8 mouse cellular contexts compared by ENCODE assay signal in the genomic region with DNA sequence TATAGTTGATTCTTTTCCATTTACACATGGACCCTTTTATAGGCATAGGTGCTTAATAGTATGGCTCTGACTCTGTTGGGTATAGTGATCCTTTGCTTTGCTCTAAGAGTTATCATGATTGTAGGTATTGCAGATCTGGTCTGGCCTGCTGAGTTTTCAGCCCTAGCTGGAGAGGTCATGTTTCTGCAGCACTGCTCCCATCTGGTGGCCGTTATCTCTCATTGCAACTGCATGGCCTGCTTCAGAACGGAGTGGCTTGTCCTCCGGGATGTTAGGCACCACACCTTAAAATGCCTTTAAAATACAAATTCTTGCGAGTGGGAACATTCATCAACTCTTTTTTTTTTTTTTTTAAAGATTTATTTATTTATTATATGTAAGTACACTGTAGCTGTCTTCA.
A peak's percentile ranks its signal among the peaks of the same experiment; 100 is the strongest.
DNase-seq lines count a peak whose midpoint lies in the region; ATAC-seq and TF ChIP-seq lines count a peak whose summit lies in the region.

No protein-coding gene starts in this region.

- H3K27me3 ChIP-seq in CH12.LX (replicated peaks): no peaks in the 10 kb centered on the region
- no peaks in the 10 kb centered on the region for H3K27me3 ChIP-seq in liver, embryonic 13.5 days

- no peak overlapping the region for H3K4me3 ChIP-seq in CH12.LX (replicated peaks in 1 of 3; ENCODE audit: low read depth in 2 of 3, low read length in 2 of 3, poor library complexity in 1 of 3)
- no peak overlapping the region for H3K4me3 ChIP-seq in liver, embryonic 13.5 days (replicated peaks)

- H3K9me3 ChIP-seq in CH12.LX (replicated peaks; ENCODE audit: low read length): no peaks in the 10 kb centered on the region
- no peaks in the 10 kb centered on the region for H3K9me3 ChIP-seq in liver, embryonic 13.5 days (replicated peaks)

- no peaks in the 10 kb centered on the region for H3K79me2 ChIP-seq in CH12.LX (replicated peaks; ENCODE audit: control insufficient read depth, extremely low read depth, insufficient read depth, poor library complexity, severe bottlenecking)

- 17% methylated on average over 4 of the region's 4 CpGs for WGBS in liver, embryonic 13.5 days (ENCODE audit: insufficient replicate concordance)

- no peak overlapping the region for H3K9ac ChIP-seq in CH12.LX (ENCODE audit: insufficient read depth, low read depth)
- no peak overlapping the region for H3K9ac ChIP-seq in liver, embryonic 13.5 days

- peaks cover 4 to 38% of the 10 kb centered on the region in 2 experiments for H3K36me3 ChIP-seq in CH12.LX (replicated peaks in 1 of 2; ENCODE audit: control insufficient read depth in 1 of 2, insufficient read depth in 1 of 2, low read length in 1 of 2)
- peaks cover 9% of the 10 kb centered on the region; the same call in 1 of the 2 replicates for H3K36me3 ChIP-seq in liver, embryonic 13.5 days

- H3K27ac ChIP-seq in CH12.LX (ENCODE audit: insufficient read depth, low read depth): no peak overlapping the region
- no peak overlapping the region for H3K27ac ChIP-seq in liver, embryonic 13.5 days

- ATAC-seq in activated CD4-positive, CD25-positive, alpha-beta regulatory T cell, adult 4 months: peak; percentile 76
- peak; percentile 95 for ATAC-seq in common myeloid progenitor, adult 5-6 weeks (replicated peaks; ENCODE audit: low read depth, poor library complexity, severe bottlenecking)
- ATAC-seq in liver, embryonic 13.5 days (ENCODE audit: low read depth): peak; percentile 62

- peaks cover 2 to 8% of the 10 kb centered on the region in 2 experiments; a peak in 2 of 4 replicates for H3K4me1 ChIP-seq in CH12.LX (ENCODE audit: control insufficient read depth in 1 of 2, insufficient read depth in 2 of 2)
- peaks cover 7% of the 10 kb centered on the region; the same call in 1 of the 2 replicates for H3K4me1 ChIP-seq in liver, embryonic 13.5 days (replicated peaks)

- TF ChIP-seq POLR2A in CH12.LX (IDR thresholded peaks at IDR 0.05; ENCODE audit: low read depth, low read length): no peak

- peak; percentile 95 for TF ChIP-seq RAD21 in CH12.LX (IDR thresholded peaks at IDR 0.05; ENCODE audit: low read depth, low read length)

- TF ChIP-seq EP300 in CH12.LX (IDR thresholded peaks at IDR 0.05; ENCODE audit: low read length): no peak

- in situ Hi-C loops in CH12.LX (cut with MboI; ENCODE audit: low pct_ligation_motif_present, low pct_unique_long_range_greater_than_20kb, low sequenced_read_pairs): no loop called here

- dilution Hi-C loops in CH12.LX (cut with MboI; ENCODE audit: extremely low pct_ligation_motif_present, extremely low pct_unique_long_range_greater_than_20kb, low sequenced_read_pairs): no loop called here

- peak; percentile 64 to 98 for TF ChIP-seq CTCF in CH12.LX (conservative IDR thresholded peaks at IDR 0.05 in 1 of 2, IDR thresholded peaks at IDR 0.05 in 1 of 2; ENCODE audit: low read depth in 2 of 2, low read length in 2 of 2)

- H3K4me2 ChIP-seq in CH12.LX (ENCODE audit: insufficient read depth, low read depth, poor library complexity, severe bottlenecking): no peak overlapping the region
- H3K4me2 ChIP-seq in liver, embryonic 13.5 days: no peak overlapping the region

- peak; percentile 75 for DNase-seq in CH12.LX (ENCODE audit: extremely low read depth)
- peak; percentile 74 to 78 for DNase-seq in heart, adult 18-20 months
- peak; percentile 82 for DNase-seq in kidney, adult 9 months
- peak; percentile 36 for DNase-seq in liver, embryonic 13.5 days
- DNase-seq in retina, embryonic 14.5 days (ENCODE audit: low spot score): peak; percentile 76
- peak; percentile 65 for DNase-seq in thymus, postnatal 4 days

TF ChIP-seq in CH12.LX, 34 proteins besides CTCF, POLR2A, EP300 and RAD21:
- TF ChIP-seq MXI1 (IDR thresholded peaks at IDR 0.05; ENCODE audit: low read depth, low read length) (no peak), MAFK (IDR thresholded peaks at IDR 0.05; ENCODE audit: insufficient replicate concordance, low read length) (no peak), IRF4 (IDR thresholded peaks at IDR 0.05; ENCODE audit: low read depth, low read length) (peak; percentile 13; the same call in 1 of the 2 replicates), CHD2 (IDR thresholded peaks at IDR 0.05; ENCODE audit: low read length) (no peak), SIN3A (IDR thresholded peaks at IDR 0.05; ENCODE audit: low read length) (peak; percentile 36; the same call in 1 of the 2 replicates), MYC (IDR thresholded peaks at IDR 0.05; ENCODE audit: low read depth, low read length) (0 out of 2 replicates have a peak, but pooled peaks have one; percentile 25), SMC3 (IDR thresholded peaks at IDR 0.05; ENCODE audit: low read depth, low read length) (peak; percentile 89), ZC3H11A (IDR thresholded peaks at IDR 0.05; ENCODE audit: low read depth, low read length) (peak; percentile 54), NELFE (IDR thresholded peaks at IDR 0.05; ENCODE audit: low read depth, low read length) (peak; percentile 49; the same call in 1 of the 2 replicates), ELF1 (IDR thresholded peaks at IDR 0.05; ENCODE audit: low read depth, low read length) (no peak), PAX5 (IDR thresholded peaks at IDR 0.05; ENCODE audit: low read length) (no peak)
TF ChIP-seq in CH12.LX: peak in this region for 6.
